In the genomic region with DNA sequence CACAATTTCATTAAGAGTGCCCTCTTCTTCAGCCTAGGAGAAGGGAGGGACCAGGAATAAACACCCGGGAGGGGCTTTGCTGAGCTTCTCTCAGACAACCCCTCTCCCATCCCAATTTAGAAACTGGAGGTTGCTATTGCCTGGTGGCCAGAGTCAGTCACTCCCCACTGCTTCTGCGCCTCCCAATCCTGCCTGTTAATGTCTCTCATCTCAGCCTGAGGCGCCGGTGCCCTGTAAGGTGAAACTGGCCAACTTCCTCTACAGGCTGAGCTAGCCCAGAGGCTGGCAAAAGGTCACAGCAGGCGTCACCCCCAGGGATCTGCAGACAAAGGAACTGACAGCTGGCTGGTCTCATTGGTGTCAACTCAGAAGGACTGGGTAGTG, we compare ENCODE assay signal across 7 mouse cellular contexts.
A peak's percentile ranks its signal among the peaks of the same experiment; 100 is the strongest.
DNase-seq lines count a peak whose midpoint lies in the region; ATAC-seq and TF ChIP-seq lines count a peak whose summit lies in the region.

No protein-coding gene starts in this region.

- H3K4me3 ChIP-seq in thymus, adult 2 months (ENCODE audit: control insufficient read depth, insufficient read depth, low read length): no peak overlapping the region
- H3K4me3 ChIP-seq in embryonic facial prominence, embryonic 14.5 days (ENCODE audit: low read depth, low read length): no peak overlapping the region
- no peak overlapping the region for H3K4me3 ChIP-seq in midbrain, embryonic 13.5 days (replicated peaks)

- peaks cover 38% of the 10 kb centered on the region for H3K4me1 ChIP-seq in thymus, adult 2 months (replicated peaks; ENCODE audit: control insufficient read depth, insufficient read depth, low read length)
- H3K4me1 ChIP-seq in embryonic facial prominence, embryonic 14.5 days (ENCODE audit: control insufficient read depth, insufficient read depth, low read length): peaks cover 27% of the 10 kb centered on the region
- peaks cover 34% of the 10 kb centered on the region for H3K4me1 ChIP-seq in midbrain, embryonic 13.5 days (replicated peaks)

- TF ChIP-seq CTCF in thymus, adult 2 months (IDR thresholded peaks at IDR 0.05; ENCODE audit: borderline replicate concordance, control insufficient read depth, extremely low read depth, insufficient read depth, low read length, poor library complexity): no peak

- DNase-seq in thymus, adult 2 months: peak; percentile 29
- DNase-seq in thymus, adult 18-20 months: no peak
- DNase-seq in embryonic facial prominence, embryonic 14.5 days (ENCODE audit: low spot score): no peak
- DNase-seq in kidney, postnatal 10 days: peak; percentile 67
- peak; percentile 19 to 42 for DNase-seq in thymus, postnatal 36 days
- no peak for DNase-seq in ovary, postnatal 10 days (ENCODE audit: low spot score)

- TF ChIP-seq POLR2A in thymus, adult 2 months (IDR thresholded peaks at IDR 0.05; ENCODE audit: control insufficient read depth, extremely low read depth, insufficient read depth, low read length, poor library complexity): no peak

- H3K9me3 ChIP-seq in embryonic facial prominence, embryonic 14.5 days (ENCODE audit: control insufficient read depth, low read length): no peaks in the 10 kb centered on the region
- no peaks in the 10 kb centered on the region for H3K9me3 ChIP-seq in midbrain, embryonic 13.5 days

- H3K4me2 ChIP-seq in embryonic facial prominence, embryonic 14.5 days (ENCODE audit: low read depth, low read length): peak overlapping the region; percentile 11; the same call in 1 of the 2 replicates
- no peak overlapping the region for H3K4me2 ChIP-seq in midbrain, embryonic 13.5 days (replicated peaks)

- peak overlapping the region; percentile 44; the same call in 1 of the 2 replicates for H3K27ac ChIP-seq in thymus, adult 2 months (ENCODE audit: control insufficient read depth, insufficient read depth, low read length)
- peak overlapping the region; percentile 70 for H3K27ac ChIP-seq in embryonic facial prominence, embryonic 14.5 days (replicated peaks; ENCODE audit: low read depth, low read length)
- H3K27ac ChIP-seq in midbrain, embryonic 13.5 days: peak overlapping the region; percentile 49

- 11% methylated on average over 5 of the region's 5 CpGs for WGBS in thymus, adult 2 months
- 14% methylated on average over 5 of the region's 5 CpGs for WGBS in embryonic facial prominence, embryonic 14.5 days
- WGBS in midbrain, embryonic 13.5 days: 10% methylated on average over 5 of the region's 5 CpGs

- ATAC-seq in embryonic facial prominence, embryonic 14.5 days (ENCODE audit: low read depth): no peak
- no peak for ATAC-seq in midbrain, embryonic 13.5 days

- H3K27me3 ChIP-seq in thymus, adult 2 months (ENCODE audit: control insufficient read depth, insufficient read depth, low read length): no peaks in the 10 kb centered on the region
- H3K27me3 ChIP-seq in embryonic facial prominence, embryonic 14.5 days (replicated peaks; ENCODE audit: control insufficient read depth, insufficient read depth, low read length): no peaks in the 10 kb centered on the region
- H3K27me3 ChIP-seq in midbrain, embryonic 13.5 days: no peaks in the 10 kb centered on the region

- H3K36me3 ChIP-seq in thymus, adult 2 months (ENCODE audit: control insufficient read depth, insufficient read depth, low read length): no peaks in the 10 kb centered on the region
- H3K36me3 ChIP-seq in embryonic facial prominence, embryonic 14.5 days (ENCODE audit: control insufficient read depth, insufficient read depth, low read length): no peaks in the 10 kb centered on the region
- H3K36me3 ChIP-seq in midbrain, embryonic 13.5 days: no peaks in the 10 kb centered on the region

- H3K9ac ChIP-seq in embryonic facial prominence, embryonic 14.5 days (ENCODE audit: low read depth, low read length): 0 out of 2 replicates have a peak overlapping the region, but pooled peaks have one; percentile 11
- H3K9ac ChIP-seq in midbrain, embryonic 13.5 days (replicated peaks): no peak overlapping the region

Comparison
In these comparisons a context has a peak if more than half of its experiments do, and no peak if none do; other contexts are left out.
1. DNase-seq: peak in thymus, adult 2 months (single experiment), kidney, postnatal 10 days (single experiment) and thymus, postnatal 36 days (2 of 2); none in thymus, adult 18-20 months (0 of 2), embryonic facial prominence, embryonic 14.5 days (single experiment) and ovary, postnatal 10 days (single experiment).
2. Peak in every context shown above with its lines, with median percentiles within 50 percentile points of each other: H3K27ac ChIP-seq.